Mouse (Mus musculus): ENCODE results near the gene Alg2. TPM values are rescaled to one million over a fixed set of nuclear protein-coding genes. Genes with fewer than 3 reads are reported as not detected.
A peak's percentile ranks its signal among the peaks of the same experiment; 100 is the strongest.

The Alg2 gene
- polyA plus RNA-seq (2015; fragmentation: Nextera tagmentation; extraction: Ambion mirVana): 89.7 and 92.2 TPM in 2 replicates

GRCm38 (mm10) chr4:47473968-47474729, at the start of gene Alg2, which contains the start of gene Sec61b:
Gene Alg2, minus strand, starts transcription at chr4:47474333.
Gene Sec61b, plus strand, starts transcription at chr4:47474658.
- H3K9ac ChIP-seq: peak within 1 kb of the TSS; percentile 90
- peak within 1 kb of the TSS; percentile 88 for H3K4me3 ChIP-seq
- under 1% methylated on average over 58 of the region's 58 CpGs for WGBS
- peak within 1 kb of the TSS; percentile 82 for H3K4me2 ChIP-seq (replicated peaks)
- peaks cover 29% of the 10 kb centered on the region for H3K4me1 ChIP-seq
- H3K27ac ChIP-seq: peak within 1 kb of the TSS; percentile 97
- peaks cover 63% of the 10 kb centered on the region for H3K36me3 ChIP-seq
- peak; percentile 98 for ATAC-seq (ENCODE audit: low FRiP score, low read depth)
- peaks cover 20% of the 10 kb centered on the region for H3K9me3 ChIP-seq
- no peaks in the 10 kb centered on the region for H3K27me3 ChIP-seq

GRCm38 (mm10) chr4:47521884-47522605, 47.9 kb upstream of the Alg2 start:
- H3K4me3 ChIP-seq: no peak overlapping the region
- no peak overlapping the region for H3K27ac ChIP-seq
- no peaks in the 10 kb centered on the region for H3K36me3 ChIP-seq
- no peaks in the 10 kb centered on the region for H3K4me1 ChIP-seq
- no peak overlapping the region for H3K4me2 ChIP-seq (replicated peaks)
- WGBS: 83% methylated on average over 6 of the region's 6 CpGs
- H3K9ac ChIP-seq: no peak overlapping the region
- ATAC-seq (ENCODE audit: low FRiP score, low read depth): peak; percentile 66; the same call in 1 of the 2 replicates
- no peaks in the 10 kb centered on the region for H3K9me3 ChIP-seq
- H3K27me3 ChIP-seq: no peaks in the 10 kb centered on the region

GRCm38 (mm10) chr4:47520076-47520475, 45.9 kb upstream of the Alg2 start:
- 70% methylated on average over 4 of the region's 4 CpGs for WGBS
- Histone ChIP-seq H3K4me2 (replicated peaks) (no peak overlapping the region), H3K9ac (no peak overlapping the region), H3K27ac (no peak overlapping the region), H3K36me3 (no peaks in the 10 kb centered on the region), H3K4me3 (no peak overlapping the region), H3K27me3 (no peaks in the 10 kb centered on the region), H3K9me3 (no peaks in the 10 kb centered on the region), H3K4me1 (no peaks in the 10 kb centered on the region)
- no peak for ATAC-seq (ENCODE audit: low FRiP score, low read depth)

- Histone ChIP-seq H3K9ac (no peak overlapping the region), H3K27ac (no peak overlapping the region), H3K27me3 (no peaks in the 10 kb centered on the region), H3K36me3 (no peaks in the 10 kb centered on the region), H3K4me2 (replicated peaks) (no peak overlapping the region), H3K4me3 (no peak overlapping the region), H3K4me1 (no peaks in the 10 kb centered on the region), H3K9me3 (no peaks in the 10 kb centered on the region)
- ATAC-seq (ENCODE audit: low FRiP score, low read depth): 0 out of 2 replicates have a peak, but pooled peaks have one; percentile 60
- WGBS: 41% methylated on average over 12 of the region's 12 CpGs
These were observed 44.5 kb upstream of the Alg2 start for GRCm38 (mm10) chr4:47518551-47519181.

GRCm38 (mm10) chr4:47504841-47505517, 30.8 kb upstream of the Alg2 start:
- Histone ChIP-seq H3K4me3 (no peak overlapping the region), H3K36me3 (no peaks in the 10 kb centered on the region), H3K9me3 (no peaks in the 10 kb centered on the region), H3K4me1 (no peaks in the 10 kb centered on the region), H3K27ac (no peak overlapping the region), H3K4me2 (replicated peaks) (no peak overlapping the region), H3K27me3 (peaks cover 6% of the 10 kb centered on the region), H3K9ac (no peak overlapping the region)
- no peak for ATAC-seq (ENCODE audit: low FRiP score, low read depth)
- 34% methylated on average over 10 of the region's 10 CpGs for WGBS

GRCm38 (mm10) chr4:47503045-47503444, 28.9 kb upstream of the Alg2 start:
- peaks cover 13% of the 10 kb centered on the region for H3K27me3 ChIP-seq
- H3K9me3 ChIP-seq: no peaks in the 10 kb centered on the region
- 79% methylated on average over 6 of the region's 6 CpGs for WGBS
- H3K4me3 ChIP-seq: no peak overlapping the region
- no peak overlapping the region for H3K4me2 ChIP-seq (replicated peaks)
- no peak overlapping the region for H3K27ac ChIP-seq
- peaks cover 1% of the 10 kb centered on the region; the same call in 1 of the 2 replicates for H3K4me1 ChIP-seq
- H3K9ac ChIP-seq: no peak overlapping the region
- no peak for ATAC-seq (ENCODE audit: low FRiP score, low read depth)
- H3K36me3 ChIP-seq: no peaks in the 10 kb centered on the region

- WGBS: 34% methylated on average over 4 of the region's 4 CpGs
- Histone ChIP-seq H3K27me3 (peaks cover 13% of the 10 kb centered on the region), H3K36me3 (no peaks in the 10 kb centered on the region), H3K4me1 (peaks cover 3% of the 10 kb centered on the region; the same call in 1 of the 2 replicates), H3K9me3 (no peaks in the 10 kb centered on the region), H3K4me3 (no peak overlapping the region), H3K27ac (no peak overlapping the region), H3K4me2 (replicated peaks) (no peak overlapping the region), H3K9ac (no peak overlapping the region)
- ATAC-seq (ENCODE audit: low FRiP score, low read depth): no peak
These were observed 28.4 kb upstream of the Alg2 start for GRCm38 (mm10) chr4:47502546-47502971.

- Histone ChIP-seq H3K9ac (no peak overlapping the region), H3K9me3 (no peaks in the 10 kb centered on the region), H3K4me3 (no peak overlapping the region), H3K4me2 (replicated peaks) (no peak overlapping the region), H3K36me3 (no peaks in the 10 kb centered on the region), H3K27ac (no peak overlapping the region), H3K4me1 (peaks cover 3% of the 10 kb centered on the region; the same call in 1 of the 2 replicates), H3K27me3 (peaks cover 16% of the 10 kb centered on the region)
- no peak for ATAC-seq (ENCODE audit: low FRiP score, low read depth)
- WGBS: 77% methylated on average over 10 of the region's 10 CpGs
These were observed 25.0 kb upstream of the Alg2 start for GRCm38 (mm10) chr4:47499121-47499545.

GRCm38 (mm10) chr4:47497811-47498385, 23.8 kb upstream of the Alg2 start:
- Histone ChIP-seq H3K36me3 (no peaks in the 10 kb centered on the region), H3K9ac (no peak overlapping the region), H3K4me3 (no peak overlapping the region), H3K27ac (no peak overlapping the region), H3K4me1 (peaks cover 12% of the 10 kb centered on the region), H3K27me3 (peaks cover 16% of the 10 kb centered on the region), H3K9me3 (no peaks in the 10 kb centered on the region), H3K4me2 (replicated peaks) (no peak overlapping the region)
- whole genome bisulfite sequencing: 51% methylated on average over 7 of the region's 7 CpGs
- peak; percentile 34; the same call in 1 of the 2 replicates for ATAC-seq (ENCODE audit: low FRiP score, low read depth)

- H3K4me1 ChIP-seq: peaks cover 31% of the 10 kb centered on the region
- no peak overlapping the region for H3K9ac ChIP-seq
- no peak overlapping the region for H3K4me2 ChIP-seq (replicated peaks)
- peaks cover 10% of the 10 kb centered on the region; the same call in 1 of the 2 replicates for H3K27me3 ChIP-seq
- WGBS: 91% methylated on average over 2 of the region's 2 CpGs
- H3K9me3 ChIP-seq: no peaks in the 10 kb centered on the region
- no peaks in the 10 kb centered on the region for H3K36me3 ChIP-seq
- H3K4me3 ChIP-seq: no peak overlapping the region
- no peak for ATAC-seq (ENCODE audit: low FRiP score, low read depth)
- no peak overlapping the region for H3K27ac ChIP-seq
These were observed 20.6 kb upstream of the Alg2 start for GRCm38 (mm10) chr4:47494686-47495085.

- WGBS: 69% methylated on average over 1 of the region's 1 CpGs
- H3K4me1 ChIP-seq: peaks cover 31% of the 10 kb centered on the region
- no peaks in the 10 kb centered on the region for H3K36me3 ChIP-seq
- ATAC-seq (ENCODE audit: low FRiP score, low read depth): no peak
- H3K27me3 ChIP-seq: peaks cover 12% of the 10 kb centered on the region; the same call in 1 of the 2 replicates
- H3K4me3 ChIP-seq: no peak overlapping the region
- no peaks in the 10 kb centered on the region for H3K9me3 ChIP-seq
- no peak overlapping the region for H3K9ac ChIP-seq
- H3K4me2 ChIP-seq (replicated peaks): no peak overlapping the region
- no peak overlapping the region for H3K27ac ChIP-seq
These were observed 20.0 kb upstream of the Alg2 start for GRCm38 (mm10) chr4:47494137-47494536.
